Mouse (Mus musculus): ENCODE measurements around the gene Gm17490.

GRCm38 (mm10) chr2:11623173-11623572 lies 2.9 kb downstream of the Gm17490 start:
- TF ChIP-seq POLR2A (IDR thresholded peaks at IDR 0.05; ENCODE audit: insufficient read depth, low read length): no peak
- no peak for TF ChIP-seq CTCF (IDR thresholded peaks at IDR 0.05; ENCODE audit: low read depth, low read length)
- no peak for TF ChIP-seq EP300 (IDR thresholded peaks at IDR 0.05; ENCODE audit: insufficient read depth, low read depth, low read length)
